Mouse (Mus musculus) brain, embryonic 14.5 days (tissue): Measurements from ENCODE around the gene Denr. TPM values are rescaled to one million over a fixed set of nuclear protein-coding genes. Genes with fewer than 3 reads are reported as not detected.

Experiments used
- DNase-seq: peaks from one replicate; pipeline ENCODE4 v3.0.0-alpha.2; 2011; ENCODE audit warnings: low read depth
- CTCF ChIP-seq: fragments of 200-500 bp; IDR thresholded peaks from 2 replicates; pipeline ENCODE4 v1.5.1; 2012; ENCODE audit warnings: inconsistent platforms, mild to moderate bottlenecking, moderate library complexity, borderline replicate concordance; ENCODE audit not compliant: insufficient read depth, insufficient read length; ENCODE audit errors: extremely low read depth
- POLR2A ChIP-seq: fragments of 200-500 bp; IDR thresholded peaks from 2 replicates; pipeline ENCODE4 v1.6.1; 2012; ENCODE audit warnings: mild to moderate bottlenecking, inconsistent platforms, borderline replicate concordance; ENCODE audit not compliant: poor library complexity, insufficient read depth, insufficient read length, severe bottlenecking; ENCODE audit errors: extremely low read depth
- polyA plus RNA-seq: library from polyadenylated mRNA; depleted of rRNA; stranded (reverse); fragments of >200 nt; gene quantifications from 2 replicates; pipeline ENCODE4 v1.2.3, GENCODE M21; 2012; rRNA removed

The Denr gene
- polyA plus RNA-seq, 1 experiment = 37.4 TPM

DNA sequence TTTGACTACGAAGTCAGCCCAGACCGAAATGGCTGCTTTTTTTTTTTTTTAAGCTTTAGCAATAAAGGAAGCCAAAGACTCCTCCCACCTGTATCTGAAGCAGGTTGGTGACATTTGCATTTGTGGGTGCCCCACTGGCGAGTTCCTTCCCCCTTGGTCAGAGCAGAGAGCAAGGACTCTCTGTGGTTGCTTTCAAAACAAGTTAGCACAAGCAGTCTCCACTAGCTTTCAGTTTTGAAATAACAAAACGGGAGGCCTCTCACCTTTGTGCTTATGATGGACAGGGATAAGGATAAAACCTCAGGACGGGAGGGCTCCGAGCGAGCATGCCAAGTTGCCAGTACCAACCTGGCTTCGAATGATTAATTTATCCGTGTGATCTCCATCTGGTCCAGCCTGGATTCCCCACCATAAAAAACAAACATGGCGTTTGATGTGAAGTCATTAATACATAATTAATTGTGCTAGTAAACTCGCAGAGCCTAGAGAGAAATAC, 67.7 kb downstream of the Denr start:
- DNase-seq = peak; percentile 58
- no peak for TF ChIP-seq POLR2A
- TF ChIP-seq CTCF = no peak

DNA sequence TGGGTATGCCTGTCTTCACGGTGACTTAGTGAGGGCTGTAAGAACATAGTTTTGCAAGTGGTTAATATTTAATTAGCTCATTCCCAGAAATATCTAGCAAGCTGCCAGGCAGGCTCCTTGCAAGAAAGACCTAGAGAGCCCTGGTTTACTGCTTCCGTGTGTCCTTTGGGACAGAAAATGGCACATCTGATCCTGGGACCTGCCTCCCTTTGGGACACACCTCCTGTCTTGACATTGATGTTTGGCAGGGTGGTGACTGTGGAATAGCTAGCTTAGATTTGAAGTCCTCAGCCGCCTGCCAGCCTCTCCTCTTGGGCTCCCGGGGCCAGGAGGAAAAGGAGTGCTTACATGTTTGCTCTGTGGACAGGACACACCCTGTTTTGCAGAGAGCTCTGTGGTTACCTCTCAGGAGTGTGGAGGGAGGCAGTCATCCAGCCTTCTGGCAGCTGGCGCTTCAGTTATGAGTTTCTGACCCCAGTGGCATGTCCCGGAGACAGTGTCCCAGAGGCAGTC, 68.7 kb downstream of the Denr start:
- TF ChIP-seq CTCF (no peak), POLR2A (no peak)
- DNase-seq = no peak

DNA sequence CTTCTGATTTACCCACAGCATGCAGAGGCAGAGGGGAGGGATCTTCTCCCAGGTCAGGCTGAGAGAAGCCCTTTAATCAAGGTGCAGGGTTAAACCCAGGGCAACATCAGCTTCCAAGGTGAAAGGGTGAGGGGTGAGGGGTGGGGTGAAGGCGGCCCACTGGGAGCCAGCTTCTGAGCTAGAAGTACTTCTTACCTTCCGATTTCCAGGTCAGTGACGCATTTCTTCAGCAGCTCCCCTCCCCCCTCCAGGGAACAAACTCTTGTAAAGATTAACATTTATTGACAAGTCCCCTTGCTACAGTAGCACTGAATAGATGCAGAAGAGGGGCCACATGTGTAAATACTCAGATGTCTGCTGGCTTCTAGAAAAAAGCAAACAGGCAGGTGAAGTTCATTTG, 70.3 kb downstream of the Denr start:
- TF ChIP-seq CTCF = no peak
- TF ChIP-seq POLR2A = no peak
- DNase-seq = no peak

DNA sequence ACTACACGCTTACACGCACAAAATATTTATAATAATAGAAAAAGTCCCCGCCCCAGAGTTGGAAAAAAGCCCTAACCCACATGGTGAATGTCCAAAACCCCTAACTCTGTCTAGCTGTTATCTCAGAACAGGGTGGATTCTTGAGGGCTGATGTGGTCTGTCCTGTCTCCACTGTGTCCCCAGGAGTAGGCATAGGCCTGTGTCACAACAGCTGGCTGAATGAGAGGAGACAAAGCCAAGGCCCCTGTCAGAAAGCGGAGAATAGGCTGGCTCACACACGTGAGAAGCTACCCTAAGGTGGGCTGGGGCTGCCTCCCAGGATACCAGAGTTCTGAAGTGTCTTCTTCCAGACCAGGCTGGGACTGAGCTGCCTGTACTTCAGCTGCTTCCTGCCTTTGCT, 71.2 kb downstream of the Denr start:
- no peak for DNase-seq

More for the DNA sequence above, 71.2 kb downstream of the Denr start:
- TF ChIP-seq CTCF = no peak
- TF ChIP-seq POLR2A = no peak

Other genes starting within 250 kb of the Denr start
- 73.9 and 94.8 TPM in 2 replicates for gene Clip1, start 222.6 kb upstream of the Denr start, polyA plus RNA-seq
- 79.2 and 91.8 TPM in 2 replicates for gene Zcchc8, start 186.1 kb upstream of the Denr start, polyA plus RNA-seq
- 112 and 115 TPM in 2 replicates for gene Rsrc2, start 157.8 kb upstream of the Denr start, polyA plus RNA-seq
- gene Kntc1, start 157.5 kb upstream of the Denr start, polyA plus RNA-seq = 10.3 and 17.5 TPM in 2 replicates
- gene Hcar2, start 41.7 kb upstream of the Denr start, polyA plus RNA-seq = 0.07 and 0.30 TPM in 2 replicates
- gene Hcar1, start 27.2 kb upstream of the Denr start, polyA plus RNA-seq = 0.23 and 0.48 TPM in 2 replicates
- gene Gm43518, start 20.2 kb downstream of the Denr start, polyA plus RNA-seq = 1.4 and 2.3 TPM in 2 replicates
- 6.8 and 7.1 TPM in 2 replicates for gene Ccdc62, start 23.5 kb downstream of the Denr start, polyA plus RNA-seq
- 17.7 and 23.9 TPM in 2 replicates for gene Hip1r, start 66.5 kb downstream of the Denr start, polyA plus RNA-seq
- 79.9 and 107 TPM in 2 replicates for gene Vps37b, start 125.1 kb downstream of the Denr start, polyA plus RNA-seq
- gene Abcb9, start 188.6 kb downstream of the Denr start, polyA plus RNA-seq = 6.5 and 9.6 TPM in 2 replicates
- gene Ogfod2, start 205.1 kb downstream of the Denr start, polyA plus RNA-seq = 38.1 and 47.2 TPM in 2 replicates
- 64.5 and 67.8 TPM in 2 replicates for gene Arl6ip4, start 208.9 kb downstream of the Denr start, polyA plus RNA-seq